Mouse (Mus musculus): Measurements from ENCODE around the gene Lhfp. TPM values are rescaled to one million over a fixed set of nuclear protein-coding genes. Genes with fewer than 3 reads are reported as not detected.

The Lhfp gene
- polyA plus RNA-seq, 1 experiment from 2014 or later: 64.1 TPM

DNA sequence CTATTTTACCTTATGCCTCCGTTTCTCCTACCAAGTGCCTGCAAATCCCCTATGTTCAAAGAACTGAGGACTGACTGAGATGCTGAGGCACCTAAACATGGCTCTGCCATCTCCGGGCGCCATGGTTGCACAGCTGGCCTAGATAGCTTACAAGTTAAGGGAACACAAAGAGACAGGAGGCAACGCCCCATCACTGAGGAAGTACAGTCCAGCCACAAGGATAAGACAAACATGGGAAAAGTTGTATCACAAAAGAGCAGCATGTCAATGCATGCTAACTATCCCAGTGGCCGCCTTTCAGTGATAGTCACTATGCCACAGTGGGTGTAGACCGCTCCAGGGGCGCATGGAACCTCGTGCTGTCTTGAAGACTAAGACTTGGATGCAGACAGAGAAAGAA, 33.9 kb upstream of the Lhfp start:
- no peaks in the 10 kb centered on the region for H3K27me3 ChIP-seq (replicated peaks; ENCODE audit: control insufficient read depth, insufficient read depth, low read length)
- H3K9me3 ChIP-seq (ENCODE audit: control insufficient read depth, low read length): no peaks in the 10 kb centered on the region
- H3K36me3 ChIP-seq (ENCODE audit: control insufficient read depth, insufficient read depth, low read length): peaks cover 32% of the 10 kb centered on the region
- H3K9ac ChIP-seq (ENCODE audit: low read depth, low read length): no peak overlapping the region
- no peaks in the 10 kb centered on the region; the same call in 1 of the 2 replicates for H3K4me1 ChIP-seq (ENCODE audit: control insufficient read depth, insufficient read depth, low read depth, low read length)
- no peak overlapping the region for H3K4me2 ChIP-seq (ENCODE audit: low read length)
- no peak overlapping the region for H3K27ac ChIP-seq (ENCODE audit: low read depth, low read length)
- WGBS: 92% methylated on average over 8 of the region's 8 CpGs
- ATAC-seq: no peak
- H3K4me3 ChIP-seq (ENCODE audit: low read length): no peak overlapping the region

DNA sequence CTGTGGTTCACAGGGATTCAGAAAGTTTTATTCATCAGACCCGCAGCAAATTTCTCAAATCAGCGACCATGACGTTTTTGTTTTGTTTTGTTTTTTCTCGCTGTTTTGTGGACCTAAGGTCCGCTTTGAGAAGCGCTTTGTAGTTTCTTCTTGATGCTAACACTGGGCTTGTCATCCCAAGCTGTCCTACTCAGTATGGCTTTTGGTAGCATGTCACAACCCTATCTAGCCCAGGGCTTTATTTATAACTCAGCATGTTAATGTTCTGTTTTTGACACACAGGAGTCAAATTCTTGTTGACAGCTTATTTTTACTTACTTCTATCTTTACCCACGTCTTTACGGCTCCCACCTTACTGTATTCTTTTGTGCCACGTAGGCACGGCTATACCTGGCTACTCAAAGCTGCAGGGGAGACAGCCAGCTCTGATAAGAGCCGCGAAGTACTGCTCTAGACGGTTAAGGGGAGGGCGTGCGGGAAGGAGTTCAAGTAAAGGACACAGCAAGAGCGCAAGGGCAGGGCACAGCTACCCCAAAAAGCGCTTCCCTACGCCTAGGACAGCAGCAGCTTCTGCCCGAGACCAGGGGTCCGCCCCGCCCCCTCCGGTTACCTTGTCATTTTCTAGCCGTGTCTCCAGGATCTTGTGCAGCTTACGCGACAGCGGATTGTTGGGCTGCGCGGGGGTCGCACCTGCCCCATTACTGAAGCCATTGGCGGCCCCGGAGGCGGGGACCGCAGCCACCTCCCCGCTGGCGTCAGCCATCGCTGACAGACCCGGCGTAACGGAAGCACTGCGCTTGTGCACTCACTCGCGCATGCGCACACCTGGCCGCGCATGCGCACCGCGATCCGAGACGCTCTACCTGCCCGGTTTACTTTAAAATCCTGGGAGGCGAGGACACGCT, 24.6 kb upstream of the Lhfp start, which contains the start of gene Cog6:
TSS of gene Cog6 (minus strand) at position 802 of the 905 bp plus-strand sequence.
- H3K4me2 ChIP-seq (ENCODE audit: low read length): peak within 1 kb of the TSS; percentile 72
- H3K4me1 ChIP-seq (ENCODE audit: control insufficient read depth, insufficient read depth, low read depth, low read length): peaks cover 5% of the 10 kb centered on the region
- no peaks in the 10 kb centered on the region for H3K9me3 ChIP-seq (ENCODE audit: control insufficient read depth, low read length)
- WGBS: 5% methylated on average over 52 of the region's 53 CpGs
- peak within 1 kb of the TSS; percentile 70 for H3K9ac ChIP-seq (ENCODE audit: low read depth, low read length)
- peak within 1 kb of the TSS; percentile 58 for H3K27ac ChIP-seq (ENCODE audit: low read depth, low read length)
- ATAC-seq: peak; percentile 96
- no peaks in the 10 kb centered on the region for H3K27me3 ChIP-seq (replicated peaks; ENCODE audit: control insufficient read depth, insufficient read depth, low read length)
- peaks cover 13% of the 10 kb centered on the region for H3K36me3 ChIP-seq (ENCODE audit: control insufficient read depth, insufficient read depth, low read length)
- peak within 1 kb of the TSS; percentile 51 for H3K4me3 ChIP-seq (ENCODE audit: low read length)

DNA sequence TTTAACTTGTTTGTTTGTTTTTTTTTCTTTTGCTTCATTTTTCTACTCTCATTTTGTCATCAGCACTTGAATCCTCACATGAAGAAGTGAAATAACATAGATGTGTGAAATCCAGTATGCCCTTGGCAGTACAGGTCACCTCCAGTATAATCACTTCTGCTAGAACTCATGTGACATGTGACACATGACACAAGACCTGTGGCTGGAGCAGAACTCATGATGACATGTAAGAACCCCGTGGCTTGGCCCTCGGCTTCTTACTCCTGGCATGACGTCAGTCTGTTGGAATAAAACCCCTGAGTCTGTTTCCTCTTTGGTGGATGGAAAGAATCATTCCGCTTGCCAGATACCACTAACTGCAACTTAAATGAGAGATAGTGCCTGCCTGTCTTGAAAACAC, 14.0 kb upstream of the Lhfp start:
- WGBS: 90% methylated on average over 4 of the region's 4 CpGs
- Histone ChIP-seq H3K36me3 (ENCODE audit: control insufficient read depth, insufficient read depth, low read length) (no peaks in the 10 kb centered on the region), H3K4me2 (ENCODE audit: low read length) (no peak overlapping the region), H3K27me3 (replicated peaks; ENCODE audit: control insufficient read depth, insufficient read depth, low read length) (no peaks in the 10 kb centered on the region; the same call in 1 of the 2 replicates), H3K9ac (ENCODE audit: low read depth, low read length) (no peak overlapping the region), H3K9me3 (ENCODE audit: control insufficient read depth, low read length) (no peaks in the 10 kb centered on the region), H3K4me1 (ENCODE audit: control insufficient read depth, insufficient read depth, low read depth, low read length) (no peaks in the 10 kb centered on the region), H3K4me3 (ENCODE audit: low read length) (no peak overlapping the region), H3K27ac (ENCODE audit: low read depth, low read length) (no peak overlapping the region)
- ATAC-seq: no peak

DNA sequence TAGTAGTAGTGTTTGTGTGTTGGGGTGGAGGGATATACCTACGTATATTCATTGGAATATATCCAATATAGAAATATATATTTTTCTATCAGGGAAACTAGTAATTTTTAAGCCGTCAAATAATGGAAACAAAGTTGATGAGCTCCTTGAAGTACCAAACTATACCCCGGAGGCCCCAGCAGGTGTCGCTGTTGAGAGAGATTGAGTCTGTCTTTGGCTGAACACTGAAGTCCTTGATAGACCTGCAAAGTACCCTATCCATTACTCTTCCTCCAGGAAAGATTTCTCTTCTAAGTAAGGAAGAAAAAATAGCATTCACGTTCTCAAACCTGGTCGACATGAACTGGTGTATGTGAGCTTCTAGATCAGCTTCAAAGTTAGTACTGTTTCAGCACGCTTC, 12.3 kb upstream of the Lhfp start:
- no peak overlapping the region for H3K4me2 ChIP-seq (ENCODE audit: low read length)
- H3K27me3 ChIP-seq (replicated peaks; ENCODE audit: control insufficient read depth, insufficient read depth, low read length): no peaks in the 10 kb centered on the region; the same call in 1 of the 2 replicates
- no peak overlapping the region for H3K4me3 ChIP-seq (ENCODE audit: low read length)
- H3K36me3 ChIP-seq (ENCODE audit: control insufficient read depth, insufficient read depth, low read length): no peaks in the 10 kb centered on the region
- no peak overlapping the region for H3K9ac ChIP-seq (ENCODE audit: low read depth, low read length)
- no peaks in the 10 kb centered on the region for H3K4me1 ChIP-seq (ENCODE audit: control insufficient read depth, insufficient read depth, low read depth, low read length)
- H3K27ac ChIP-seq (ENCODE audit: low read depth, low read length): no peak overlapping the region
- WGBS: 23% methylated on average over 7 of the region's 7 CpGs
- peak; percentile 68; the same call in 1 of the 2 replicates for ATAC-seq
- no peaks in the 10 kb centered on the region for H3K9me3 ChIP-seq (ENCODE audit: control insufficient read depth, low read length)

DNA sequence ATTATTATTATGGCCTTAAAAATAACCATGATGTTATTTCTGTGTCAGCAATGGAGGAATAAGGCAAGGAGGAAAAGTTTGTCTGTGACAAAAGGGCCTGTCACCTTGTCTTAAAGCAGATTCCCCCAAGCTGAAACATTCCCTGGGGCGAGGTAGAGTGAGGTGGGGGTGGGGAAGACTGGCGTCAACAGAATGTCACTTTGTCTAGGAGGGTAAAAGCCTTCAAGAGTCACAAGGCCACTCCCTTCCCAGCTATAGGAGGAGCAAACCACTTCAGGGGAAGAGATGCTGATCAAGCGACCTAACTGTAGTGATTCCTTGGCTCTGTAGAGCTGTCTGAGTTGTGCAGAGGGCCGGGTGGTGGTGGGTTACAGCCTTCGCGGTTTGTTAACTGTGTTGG, 9.7 kb upstream of the Lhfp start:
- H3K9me3 ChIP-seq (ENCODE audit: control insufficient read depth, low read length): no peaks in the 10 kb centered on the region
- 43% methylated on average over 6 of the region's 6 CpGs for WGBS
- no peak overlapping the region for H3K4me2 ChIP-seq (ENCODE audit: low read length)
- no peak for ATAC-seq
- no peak overlapping the region for H3K27ac ChIP-seq (ENCODE audit: low read depth, low read length)
- no peaks in the 10 kb centered on the region for H3K36me3 ChIP-seq (ENCODE audit: control insufficient read depth, insufficient read depth, low read length)
- no peaks in the 10 kb centered on the region; the same call in 1 of the 2 replicates for H3K27me3 ChIP-seq (replicated peaks; ENCODE audit: control insufficient read depth, insufficient read depth, low read length)
- no peak overlapping the region for H3K9ac ChIP-seq (ENCODE audit: low read depth, low read length)
- H3K4me1 ChIP-seq (ENCODE audit: control insufficient read depth, insufficient read depth, low read depth, low read length): no peaks in the 10 kb centered on the region
- no peak overlapping the region for H3K4me3 ChIP-seq (ENCODE audit: low read length)

DNA sequence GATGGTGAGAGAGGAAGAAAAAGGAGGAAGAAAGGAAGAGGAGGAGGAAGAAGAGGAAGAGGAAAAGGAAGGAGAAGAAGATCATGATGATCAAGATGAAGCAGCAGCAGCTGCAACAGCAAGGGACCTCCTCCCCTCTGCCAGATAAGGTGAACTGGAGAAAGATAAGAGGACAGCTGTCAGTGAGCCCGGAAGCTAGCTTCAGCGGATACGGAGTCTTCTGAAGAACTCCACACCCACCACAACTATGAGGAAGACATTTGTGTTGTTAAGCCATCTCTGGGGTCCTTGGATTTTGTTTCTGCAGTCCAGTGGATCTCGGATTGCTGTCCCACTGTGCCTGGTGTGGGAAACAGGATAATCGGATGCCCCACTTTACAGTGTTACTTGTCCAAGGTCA, 8.9 kb upstream of the Lhfp start:
- ATAC-seq: no peak
- 74% methylated on average over 5 of the region's 5 CpGs for WGBS
- H3K36me3 ChIP-seq (ENCODE audit: control insufficient read depth, insufficient read depth, low read length): no peaks in the 10 kb centered on the region
- no peaks in the 10 kb centered on the region for H3K9me3 ChIP-seq (ENCODE audit: control insufficient read depth, low read length)
- H3K27ac ChIP-seq (ENCODE audit: low read depth, low read length): no peak overlapping the region
- H3K4me3 ChIP-seq (ENCODE audit: low read length): no peak overlapping the region
- no peak overlapping the region for H3K4me2 ChIP-seq (ENCODE audit: low read length)
- H3K4me1 ChIP-seq (ENCODE audit: control insufficient read depth, insufficient read depth, low read depth, low read length): no peaks in the 10 kb centered on the region
- H3K27me3 ChIP-seq (replicated peaks; ENCODE audit: control insufficient read depth, insufficient read depth, low read length): no peaks in the 10 kb centered on the region; the same call in 1 of the 2 replicates
- H3K9ac ChIP-seq (ENCODE audit: low read depth, low read length): no peak overlapping the region

DNA sequence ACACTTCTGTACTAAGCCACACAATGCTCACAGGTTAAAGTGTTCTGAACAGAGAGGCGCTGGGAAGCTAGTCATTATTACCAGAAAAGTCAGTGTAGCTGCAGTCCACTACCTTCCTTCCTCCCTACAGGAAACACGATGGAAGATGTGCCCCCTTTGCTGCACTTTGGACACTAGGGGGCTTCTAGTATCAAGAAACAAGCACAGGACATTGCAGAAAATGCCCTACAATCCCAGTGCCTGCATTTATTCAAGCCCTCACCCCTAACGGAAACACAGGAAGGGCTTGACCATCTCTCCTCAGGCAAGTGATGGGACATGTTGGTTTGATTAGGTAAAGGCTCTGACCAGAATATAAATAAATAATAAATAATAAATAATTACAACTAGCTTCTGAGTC, 7.9 kb upstream of the Lhfp start:
- H3K27me3 ChIP-seq (replicated peaks; ENCODE audit: control insufficient read depth, insufficient read depth, low read length): no peaks in the 10 kb centered on the region; the same call in 1 of the 2 replicates
- no peak overlapping the region for H3K27ac ChIP-seq (ENCODE audit: low read depth, low read length)
- H3K4me3 ChIP-seq (ENCODE audit: low read length): no peak overlapping the region
- H3K4me1 ChIP-seq (ENCODE audit: control insufficient read depth, insufficient read depth, low read depth, low read length): no peaks in the 10 kb centered on the region
- 21% methylated on average over 3 of the region's 3 CpGs for WGBS
- no peak overlapping the region for H3K4me2 ChIP-seq (ENCODE audit: low read length)
- no peak for ATAC-seq
- H3K36me3 ChIP-seq (ENCODE audit: control insufficient read depth, insufficient read depth, low read length): no peaks in the 10 kb centered on the region
- no peaks in the 10 kb centered on the region for H3K9me3 ChIP-seq (ENCODE audit: control insufficient read depth, low read length)
- no peak overlapping the region for H3K9ac ChIP-seq (ENCODE audit: low read depth, low read length)

DNA sequence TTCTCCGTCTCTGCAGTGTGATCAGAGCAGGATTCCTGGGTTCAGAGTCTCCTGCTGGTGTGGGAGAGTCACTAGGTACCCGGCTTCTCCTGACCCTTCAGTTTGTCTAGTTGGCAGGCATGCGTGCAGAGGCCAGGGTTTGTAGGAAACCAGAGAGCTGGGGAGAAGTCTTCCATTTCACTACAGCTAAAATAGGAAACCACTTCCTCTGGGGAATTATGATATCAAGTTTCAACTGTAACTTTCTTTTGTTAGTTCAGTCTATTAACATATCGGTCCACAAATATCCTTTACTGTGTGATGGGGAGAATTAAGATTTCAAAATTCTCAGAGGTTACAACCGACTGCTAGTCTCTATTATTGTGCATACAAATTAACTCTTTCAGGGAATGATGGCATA, 5.3 kb upstream of the Lhfp start:
- peaks cover 6% of the 10 kb centered on the region for H3K4me1 ChIP-seq (ENCODE audit: control insufficient read depth, insufficient read depth, low read depth, low read length)
- no peaks in the 10 kb centered on the region for H3K36me3 ChIP-seq (ENCODE audit: control insufficient read depth, insufficient read depth, low read length)
- H3K27me3 ChIP-seq (replicated peaks; ENCODE audit: control insufficient read depth, insufficient read depth, low read length): no peaks in the 10 kb centered on the region
- no peaks in the 10 kb centered on the region for H3K9me3 ChIP-seq (ENCODE audit: control insufficient read depth, low read length)
- 81% methylated on average over 5 of the region's 5 CpGs for WGBS
- H3K9ac ChIP-seq (ENCODE audit: low read depth, low read length): no peak overlapping the region
- no peak overlapping the region for H3K4me3 ChIP-seq (ENCODE audit: low read length)
- no peak for ATAC-seq
- no peak overlapping the region for H3K27ac ChIP-seq (ENCODE audit: low read depth, low read length)
- H3K4me2 ChIP-seq (ENCODE audit: low read length): no peak overlapping the region

DNA sequence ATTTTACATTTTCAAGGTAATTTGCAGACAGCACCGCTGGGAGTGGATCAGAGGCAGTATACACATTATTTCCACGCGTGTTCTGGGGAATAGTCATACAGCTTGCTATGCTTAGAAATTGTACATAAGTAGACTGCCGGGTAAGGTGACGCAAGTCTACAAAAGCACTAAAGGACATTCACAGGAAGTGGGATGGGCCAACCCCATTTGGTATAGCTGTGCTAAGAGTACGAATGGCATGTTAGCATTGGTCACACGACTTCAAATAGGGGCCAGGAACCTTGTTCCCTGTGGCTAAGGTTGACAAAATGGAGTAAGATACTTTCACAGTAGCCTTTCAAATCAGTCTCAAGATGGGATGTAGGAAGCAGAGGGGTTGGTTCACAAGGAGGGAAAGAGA, 4.4 kb upstream of the Lhfp start:
- Histone ChIP-seq H3K27me3 (replicated peaks; ENCODE audit: control insufficient read depth, insufficient read depth, low read length) (no peaks in the 10 kb centered on the region), H3K4me2 (ENCODE audit: low read length) (no peak overlapping the region), H3K4me1 (ENCODE audit: control insufficient read depth, insufficient read depth, low read depth, low read length) (peaks cover 7% of the 10 kb centered on the region), H3K9ac (ENCODE audit: low read depth, low read length) (no peak overlapping the region), H3K36me3 (ENCODE audit: control insufficient read depth, insufficient read depth, low read length) (no peaks in the 10 kb centered on the region), H3K27ac (ENCODE audit: low read depth, low read length) (no peak overlapping the region), H3K4me3 (ENCODE audit: low read length) (no peak overlapping the region), H3K9me3 (ENCODE audit: control insufficient read depth, low read length) (no peaks in the 10 kb centered on the region)
- ATAC-seq: no peak
- 90% methylated on average over 7 of the region's 7 CpGs for WGBS
